Mouse (Mus musculus) cortical plate, adult 2 months (tissue): Measurements from ENCODE around the gene Tdrd1.

Source experiments
- CTCF ChIP-seq: fragments of 200-500 bp; IDR thresholded peaks from 2 replicates; pipeline ENCODE4 v1.5.1; 2011; ENCODE audit warnings: mild to moderate bottlenecking, control low read depth, low read length; ENCODE audit not compliant: insufficient read depth; ENCODE audit errors: extremely low read depth
- POLR2A ChIP-seq: fragments of 200-500 bp; IDR thresholded peaks from 2 replicates; pipeline ENCODE4 v1.6.1; 2011; ENCODE audit warnings: mild to moderate bottlenecking, low read length, control low read depth; ENCODE audit not compliant: insufficient read depth; ENCODE audit errors: extremely low read depth

DNA sequence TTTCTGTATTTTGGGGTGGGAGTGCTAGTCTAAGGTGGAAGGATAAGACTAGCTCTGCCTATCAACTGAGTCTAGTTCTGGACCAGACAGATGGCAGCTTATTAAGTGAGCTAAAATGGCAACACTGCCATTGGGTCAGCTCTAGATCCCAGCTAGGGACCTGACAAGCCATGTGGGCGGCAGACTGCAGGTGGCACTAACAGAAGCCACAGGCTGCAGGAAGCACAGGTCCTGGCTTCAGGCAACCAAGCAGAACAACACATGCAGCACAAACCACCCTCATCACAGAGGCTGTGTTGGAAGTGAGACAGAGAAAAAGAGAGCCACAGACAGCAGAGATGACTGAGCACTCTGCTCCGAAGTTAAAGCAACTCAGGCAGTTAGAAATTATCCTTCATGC, 20.6 kb upstream of the Tdrd1 start:
- TF ChIP-seq CTCF (no peak), POLR2A (no peak)
